Mouse (Mus musculus) limb, embryonic 14.5 days (tissue): ENCODE measurements around the gene Ttc16. TPM values are rescaled to one million over a fixed set of nuclear protein-coding genes. Genes with fewer than 3 reads are reported as not detected.

ENCODE experiments used
- ATAC-seq: fragments of 200-750 bp; cut with Nextera tagmentation; 2 replicates; pipeline ENCODE4 v1.8.0; 2017; ENCODE audit warnings: low read depth, moderate number of reproducible peaks, moderate TSS enrichment; ENCODE audit not compliant: low FRiP score
- DNase-seq: peaks from one replicate; pipeline ENCODE4 v3.0.0-alpha.2; 2015; ENCODE audit warnings: low spot score
- H3K27ac ChIP-seq: fragments of 300-500 bp; sonication (generic); replicated peaks from 2 replicates; pipeline ENCODE4 v1.5.1; 2014; ENCODE audit warnings: low read depth, mild to moderate bottlenecking, low read length, moderate library complexity, mixed read lengths
- H3K27me3 ChIP-seq: fragments of 300-500 bp; sonication (generic); 2 replicates; pipeline ENCODE4 v1.6.1; 2014; ENCODE audit warnings: low read length, mixed read lengths; ENCODE audit not compliant: control insufficient read depth, insufficient read depth
- H3K36me3 ChIP-seq: fragments of 300-500 bp; sonication (generic); 2 replicates; pipeline ENCODE4 v1.6.1; 2014; ENCODE audit warnings: mild to moderate bottlenecking, low read length, moderate library complexity, mixed read lengths; ENCODE audit not compliant: control insufficient read depth, insufficient read depth
- H3K4me1 ChIP-seq: fragments of 300-500 bp; sonication (generic); 2 replicates; pipeline ENCODE4 v1.6.1; 2014; ENCODE audit warnings: antibody characterized with exemption, low read length, mixed read lengths; ENCODE audit not compliant: control insufficient read depth, insufficient read depth
- H3K4me2 ChIP-seq: fragments of 300-500 bp; sonication (generic); replicated peaks from 2 replicates; pipeline ENCODE4 v1.6.1; 2014; ENCODE audit warnings: low read depth, mild to moderate bottlenecking, low read length, moderate library complexity; ENCODE audit not compliant: severe bottlenecking
- H3K4me3 ChIP-seq: fragments of 300-500 bp; sonication (generic); replicated peaks from 2 replicates; pipeline ENCODE4 v1.5.1; 2014; ENCODE audit warnings: low read length
- H3K9ac ChIP-seq: fragments of 300-500 bp; sonication (generic); 2 replicates; pipeline ENCODE4 v1.6.1; 2014; ENCODE audit warnings: mild to moderate bottlenecking, low read depth, low read length, moderate library complexity; ENCODE audit not compliant: severe bottlenecking
- H3K9me3 ChIP-seq: fragments of 300-500 bp; sonication (generic); 2 replicates; pipeline ENCODE4 v1.6.1; 2016; ENCODE audit warnings: low read length; ENCODE audit not compliant: control insufficient read depth
- POLR2A ChIP-seq: fragments of 200-500 bp; IDR thresholded peaks from 2 replicates; pipeline ENCODE4 v1.8.0; 2012; ENCODE audit warnings: inconsistent platforms, mild to moderate bottlenecking, moderate library complexity, borderline replicate concordance; ENCODE audit not compliant: insufficient read depth, insufficient read length; ENCODE audit errors: extremely low read depth
- WGBS: fragments of 180-500 bp; shearing (Covaris S2); extraction: QIAGEN DNeasy Blood & Tissue Kit; methylation state at CpG from one replicate; pipeline ENCODE4 v1.1.7; 2014; 5-methylcytosine and 5-hydroxymethylcytosine counted together
- polyA plus RNA-seq, 2 experiments: library from polyadenylated mRNA; depleted of rRNA in 1 of 2; stranded (reverse) in 1 of 2; unstranded in 1 of 2; fragments of >200 nt; fragmentation: Nextera tagmentation in 1 of 2; extraction: Ambion mirVana in 1 of 2; gene quantifications; 2 replicates each; pipeline versions ENCODE4 v1.2.1 to v1.2.3; 2012 to 2014

Ttc16 gene
- polyA plus RNA-seq, 2 experiments = 0.15 to 0.47 TPM

DNA sequence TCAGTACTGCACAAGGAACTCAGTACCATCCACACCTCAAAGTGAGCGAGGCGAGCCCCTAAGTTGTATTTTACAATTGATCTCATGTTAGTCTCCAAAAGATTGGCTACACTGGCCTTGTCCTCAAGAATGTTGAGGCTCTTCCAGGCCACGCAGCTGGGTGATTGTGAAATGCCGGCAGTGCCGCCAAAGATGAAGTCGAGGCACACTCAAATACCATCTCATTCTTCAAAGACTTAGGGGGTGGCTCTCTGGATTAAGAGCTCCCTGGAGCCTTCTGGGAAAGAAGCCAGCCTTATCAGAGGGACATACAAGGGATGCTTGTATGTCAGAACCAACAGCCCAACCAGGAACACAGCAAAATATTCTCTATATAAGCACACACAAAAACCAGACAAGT is 15.9 kb upstream of the Ttc16 start:
- TF ChIP-seq POLR2A = no peak
- 78% methylated on average over 6 of the region's 6 CpGs for WGBS
- DNase-seq = no peak

DNA sequence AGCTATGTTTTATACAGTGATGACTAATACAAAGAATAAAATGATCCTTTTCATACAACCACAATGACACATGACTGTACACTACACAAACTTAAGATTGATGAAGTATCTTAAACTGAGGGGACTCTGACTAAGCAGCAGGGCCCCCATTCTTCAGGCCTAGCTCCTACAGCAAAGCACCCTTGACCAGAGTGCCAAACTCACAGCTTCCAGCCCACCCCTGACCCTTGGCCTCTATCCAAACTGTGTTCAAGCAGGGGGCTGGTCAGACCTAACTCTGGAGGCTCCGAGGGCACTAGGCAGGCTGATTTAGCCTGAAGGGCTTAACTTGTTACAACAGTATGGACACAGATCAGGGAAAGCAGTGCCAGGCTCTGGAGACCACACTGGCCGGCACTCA is 13.1 kb upstream of the Ttc16 start:
- Histone ChIP-seq H3K4me2 (no peak overlapping the region), H3K4me3 (no peak overlapping the region), H3K27ac (no peak overlapping the region), H3K9ac (no peak overlapping the region), H3K4me1 (peaks cover 6% of the 10 kb centered on the region), H3K9me3 (no peaks in the 10 kb centered on the region), H3K27me3 (no peaks in the 10 kb centered on the region), H3K36me3 (0 out of 2 replicates have a peak, but pooled peaks cover 8% of the 10 kb centered on the region)
- 44% methylated on average over 2 of the region's 2 CpGs for WGBS
- TF ChIP-seq POLR2A = no peak
- no peak for DNase-seq
- ATAC-seq = no peak

More for the DNA sequence above, 15.9 kb upstream of the Ttc16 start:
- Histone ChIP-seq H3K4me2 (no peak overlapping the region), H3K9me3 (no peaks in the 10 kb centered on the region), H3K36me3 (peaks cover 29% of the 10 kb centered on the region), H3K4me1 (no peaks in the 10 kb centered on the region), H3K9ac (no peak overlapping the region), H3K4me3 (no peak overlapping the region), H3K27me3 (no peaks in the 10 kb centered on the region), H3K27ac (no peak overlapping the region)
- no peak for ATAC-seq

- Histone ChIP-seq H3K9ac (no peak overlapping the region), H3K9me3 (no peaks in the 10 kb centered on the region), H3K4me1 (peaks cover 6% of the 10 kb centered on the region), H3K27me3 (no peaks in the 10 kb centered on the region), H3K4me2 (no peak overlapping the region), H3K36me3 (0 out of 2 replicates have a peak, but pooled peaks cover 8% of the 10 kb centered on the region), H3K27ac (no peak overlapping the region), H3K4me3 (no peak overlapping the region)
- DNase-seq (no peak), ATAC-seq (no peak)
- no peak for TF ChIP-seq POLR2A
- 55% methylated on average over 6 of the region's 6 CpGs for WGBS
Observed at GRCm38 (mm10) chr2:32787176-32787575, 11.7 kb upstream of the Ttc16 start.

- Histone ChIP-seq H3K4me3 (no peak within 1 kb of the TSS), H3K9me3 (no peaks in the 10 kb centered on the region), H3K36me3 (no peaks in the 10 kb centered on the region), H3K4me1 (peaks cover 6% of the 10 kb centered on the region), H3K27ac (no peak within 1 kb of the TSS), H3K27me3 (no peaks in the 10 kb centered on the region), H3K4me2 (0 out of 2 replicates have a peak within 1 kb of the TSS, but pooled peaks have one; percentile 1), H3K9ac (no peak within 1 kb of the TSS)
- no peak for TF ChIP-seq POLR2A
- DNase-seq = peak; percentile 57
- 45% methylated on average over 4 of the region's 4 CpGs for WGBS
- peak; percentile 56; the same call in 1 of the 2 replicates for ATAC-seq
Observed at GRCm38 (mm10) chr2:32784048-32784681, 8.7 kb upstream of the Ttc16 start, which contains the start of gene Cfap157. TSS of gene Cfap157 (minus strand) at chr2:32784428.

DNA sequence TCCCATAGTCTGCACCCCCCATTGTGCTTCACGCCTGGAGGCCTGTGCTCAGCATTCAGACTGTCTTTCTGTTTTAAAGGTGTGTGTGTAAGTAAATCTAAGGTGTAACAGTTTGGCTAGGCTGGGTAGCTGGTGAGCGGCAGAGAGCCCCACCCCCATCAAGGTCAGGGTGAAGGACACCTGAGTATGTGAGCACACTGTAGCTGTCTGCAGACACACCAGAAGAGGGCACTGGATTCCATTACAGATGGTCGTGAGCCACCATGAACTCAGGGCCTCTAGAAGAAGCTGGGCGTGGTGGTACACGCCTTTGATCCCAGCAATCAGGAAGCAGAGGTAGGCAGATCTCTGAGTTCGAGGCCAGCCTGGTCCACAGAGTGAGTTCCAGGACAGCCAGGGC is 6.3 kb upstream of the Ttc16 start:
- no peak for TF ChIP-seq POLR2A
- Histone ChIP-seq H3K4me1 (peaks cover 6% of the 10 kb centered on the region), H3K36me3 (no peaks in the 10 kb centered on the region), H3K27me3 (no peaks in the 10 kb centered on the region), H3K27ac (no peak overlapping the region), H3K4me2 (no peak overlapping the region), H3K4me3 (no peak overlapping the region), H3K9me3 (no peaks in the 10 kb centered on the region), H3K9ac (no peak overlapping the region)
- WGBS = 81% methylated on average over 6 of the region's 6 CpGs
- no peak for DNase-seq
- ATAC-seq = no peak
